Mouse (Mus musculus): Measurements from ENCODE around the gene Gm5767. TPM values are rescaled to one million over a fixed set of nuclear protein-coding genes. Genes with fewer than 3 reads are reported as not detected.

Gene Gm5767
- not detected in 2 replicates for total RNA-seq (2017)

GRCm38 (mm10) chr16:8680470-8680869, at the start of gene Gm5767:
Gm5767 (plus strand) TSS chr16:8680770.
- no peak for ATAC-seq (replicated peaks in 1 of 2; ENCODE audit: insufficient read depth in 1 of 2, low FRiP score in 2 of 2, low TSS enrichment in 1 of 2, low read depth in 1 of 2, poor library complexity in 2 of 2, severe bottlenecking in 2 of 2)

- peak; percentile 52 to 62; a peak in 3 of 4 replicates for ATAC-seq (replicated peaks in 1 of 2; ENCODE audit: insufficient read depth in 1 of 2, low FRiP score in 2 of 2, low TSS enrichment in 1 of 2, low read depth in 1 of 2, poor library complexity in 2 of 2, severe bottlenecking in 2 of 2)
Measured at GRCm38 (mm10) chr16:8631428-8631827, 49.1 kb upstream of the Gm5767 start.

GRCm38 (mm10) chr16:8636867-8637216, 43.7 kb upstream of the Gm5767 start:
- ATAC-seq (replicated peaks in 1 of 2; ENCODE audit: insufficient read depth in 1 of 2, low FRiP score in 2 of 2, low TSS enrichment in 1 of 2, low read depth in 1 of 2, poor library complexity in 2 of 2, severe bottlenecking in 2 of 2) = peak; percentile 30 to 41

GRCm38 (mm10) chr16:8637217-8638051, 43.1 kb upstream of the Gm5767 start, which contains the start of the genes Pmm2 and Tmem186:
Pmm2 (plus strand) TSS chr16:8637674.
Tmem186 (minus strand) TSS chr16:8637712.
- ATAC-seq (replicated peaks in 1 of 2; ENCODE audit: insufficient read depth in 1 of 2, low FRiP score in 2 of 2, low TSS enrichment in 1 of 2, low read depth in 1 of 2, poor library complexity in 2 of 2, severe bottlenecking in 2 of 2) = peak; percentile 75 to 87

- ATAC-seq (replicated peaks in 1 of 2; ENCODE audit: insufficient read depth in 1 of 2, low FRiP score in 2 of 2, low TSS enrichment in 1 of 2, low read depth in 1 of 2, poor library complexity in 2 of 2, severe bottlenecking in 2 of 2) = no peak
Measured at GRCm38 (mm10) chr16:8638131-8638530, 42.4 kb upstream of the Gm5767 start.

GRCm38 (mm10) chr16:8639466-8640191, 40.9 kb upstream of the Gm5767 start:
- no peak for ATAC-seq (replicated peaks in 1 of 2; ENCODE audit: insufficient read depth in 1 of 2, low FRiP score in 2 of 2, low TSS enrichment in 1 of 2, low read depth in 1 of 2, poor library complexity in 2 of 2, severe bottlenecking in 2 of 2)

GRCm38 (mm10) chr16:8643855-8644254, 36.7 kb upstream of the Gm5767 start:
- ATAC-seq (replicated peaks in 1 of 2; ENCODE audit: insufficient read depth in 1 of 2, low FRiP score in 2 of 2, low TSS enrichment in 1 of 2, low read depth in 1 of 2, poor library complexity in 2 of 2, severe bottlenecking in 2 of 2) = peak; percentile 89 to 95

- no peak for ATAC-seq (replicated peaks in 1 of 2; ENCODE audit: insufficient read depth in 1 of 2, low FRiP score in 2 of 2, low TSS enrichment in 1 of 2, low read depth in 1 of 2, poor library complexity in 2 of 2, severe bottlenecking in 2 of 2)
Measured at GRCm38 (mm10) chr16:8645546-8645945, 35.0 kb upstream of the Gm5767 start.

GRCm38 (mm10) chr16:8650007-8650406, 30.6 kb upstream of the Gm5767 start:
- no peak for ATAC-seq (replicated peaks in 1 of 2; ENCODE audit: insufficient read depth in 1 of 2, low FRiP score in 2 of 2, low TSS enrichment in 1 of 2, low read depth in 1 of 2, poor library complexity in 2 of 2, severe bottlenecking in 2 of 2)

GRCm38 (mm10) chr16:8655108-8655507, 25.5 kb upstream of the Gm5767 start:
- ATAC-seq (replicated peaks in 1 of 2; ENCODE audit: insufficient read depth in 1 of 2, low FRiP score in 2 of 2, low TSS enrichment in 1 of 2, low read depth in 1 of 2, poor library complexity in 2 of 2, severe bottlenecking in 2 of 2) = no peak

GRCm38 (mm10) chr16:8655599-8655998, 25.0 kb upstream of the Gm5767 start:
- ATAC-seq (replicated peaks in 1 of 2; ENCODE audit: insufficient read depth in 1 of 2, low FRiP score in 2 of 2, low TSS enrichment in 1 of 2, low read depth in 1 of 2, poor library complexity in 2 of 2, severe bottlenecking in 2 of 2) = no peak

GRCm38 (mm10) chr16:8656256-8656655, 24.3 kb upstream of the Gm5767 start:
- ATAC-seq (replicated peaks in 1 of 2; ENCODE audit: insufficient read depth in 1 of 2, low FRiP score in 2 of 2, low TSS enrichment in 1 of 2, low read depth in 1 of 2, poor library complexity in 2 of 2, severe bottlenecking in 2 of 2) = no peak

- no peak for ATAC-seq (replicated peaks in 1 of 2; ENCODE audit: insufficient read depth in 1 of 2, low FRiP score in 2 of 2, low TSS enrichment in 1 of 2, low read depth in 1 of 2, poor library complexity in 2 of 2, severe bottlenecking in 2 of 2)
Measured at GRCm38 (mm10) chr16:8658349-8658748, 22.2 kb upstream of the Gm5767 start.

GRCm38 (mm10) chr16:8658764-8659163, 21.8 kb upstream of the Gm5767 start:
- ATAC-seq (replicated peaks in 1 of 2; ENCODE audit: insufficient read depth in 1 of 2, low FRiP score in 2 of 2, low TSS enrichment in 1 of 2, low read depth in 1 of 2, poor library complexity in 2 of 2, severe bottlenecking in 2 of 2) = no peak

GRCm38 (mm10) chr16:8663022-8663421, 17.5 kb upstream of the Gm5767 start:
- no peak for ATAC-seq (replicated peaks in 1 of 2; ENCODE audit: insufficient read depth in 1 of 2, low FRiP score in 2 of 2, low TSS enrichment in 1 of 2, low read depth in 1 of 2, poor library complexity in 2 of 2, severe bottlenecking in 2 of 2)

- ATAC-seq (replicated peaks in 1 of 2; ENCODE audit: insufficient read depth in 1 of 2, low FRiP score in 2 of 2, low TSS enrichment in 1 of 2, low read depth in 1 of 2, poor library complexity in 2 of 2, severe bottlenecking in 2 of 2) = no peak
Measured at GRCm38 (mm10) chr16:8663606-8664539, 16.7 kb upstream of the Gm5767 start.

- no peak for ATAC-seq (replicated peaks in 1 of 2; ENCODE audit: insufficient read depth in 1 of 2, low FRiP score in 2 of 2, low TSS enrichment in 1 of 2, low read depth in 1 of 2, poor library complexity in 2 of 2, severe bottlenecking in 2 of 2)
Measured at GRCm38 (mm10) chr16:8665367-8665766, 15.2 kb upstream of the Gm5767 start.
